Mouse (Mus musculus) neural tube, embryonic 15.5 days (tissue): Measurements from ENCODE around the gene Xlr3b. TPM values are rescaled to one million over a fixed set of nuclear protein-coding genes. Genes with fewer than 3 reads are reported as not detected.
"Not testable (repeated sequence)": the region's sequence is repeated elsewhere in the genome, so short reads cannot be mapped to it uniquely, and the experiment has no call there.

ENCODE experiments used
- ATAC-seq: fragments of 200-750 bp; cut with Nextera tagmentation; 2 replicates; pipeline ENCODE4 v1.8.0; 2017; ENCODE audit warnings: mild to moderate bottlenecking, moderate TSS enrichment, moderate library complexity; ENCODE audit not compliant: low FRiP score
- H3K27ac ChIP-seq: fragments of 300-500 bp; sonication (generic); replicated peaks from 2 replicates; pipeline ENCODE4 v1.5.1; 2015; ENCODE audit warnings: mild to moderate bottlenecking, inconsistent platforms
- H3K27me3 ChIP-seq: fragments of 300-500 bp; sonication (generic); replicated peaks from 2 replicates; pipeline ENCODE4 v1.6.1; 2015; ENCODE audit warnings: inconsistent platforms
- H3K36me3 ChIP-seq: fragments of 300-500 bp; sonication (generic); 2 replicates; pipeline ENCODE4 v1.6.1; 2015; ENCODE audit warnings: inconsistent platforms
- H3K4me1 ChIP-seq: fragments of 300-500 bp; sonication (generic); 2 replicates; pipeline ENCODE4 v1.6.1; 2015; ENCODE audit warnings: inconsistent platforms
- H3K4me2 ChIP-seq: fragments of 300-500 bp; sonication (generic); 2 replicates; pipeline ENCODE4 v1.6.1; 2015; ENCODE audit warnings: inconsistent platforms, mild to moderate bottlenecking, moderate library complexity
- H3K4me3 ChIP-seq: fragments of 300-500 bp; sonication (generic); replicated peaks from 2 replicates; pipeline ENCODE4 v1.5.1; 2015; ENCODE audit warnings: mild to moderate bottlenecking, inconsistent platforms
- H3K9ac ChIP-seq: fragments of 300-500 bp; sonication (generic); replicated peaks from 2 replicates; pipeline ENCODE4 v1.6.1; 2015; ENCODE audit warnings: mild to moderate bottlenecking, inconsistent platforms
- H3K9me3 ChIP-seq: fragments of 300-500 bp; sonication (generic); replicated peaks from 2 replicates; pipeline ENCODE4 v1.6.1; 2016; ENCODE audit warnings: inconsistent platforms
- WGBS: fragments of 180-500 bp; shearing (Covaris S2); methylation state at CpG from one replicate; pipeline ENCODE4 v1.1.7; 2015; ENCODE audit warnings: mixed read lengths; 5-methylcytosine and 5-hydroxymethylcytosine counted together
- polyA plus RNA-seq: library from polyadenylated mRNA; unstranded; fragments of >200 nt; fragmentation: Nextera tagmentation; extraction: Ambion mirVana; gene quantifications from 2 replicates; pipeline ENCODE4 v1.2.1, GENCODE M21; 2015

Gene Xlr3b
- 16.5 and 19.9 TPM in 2 replicates for polyA plus RNA-seq

- peak; percentile 80; the same call in 1 of the 2 replicates for ATAC-seq
- H3K4me2 ChIP-seq, H3K27ac ChIP-seq, H3K9ac ChIP-seq, H3K27me3 ChIP-seq, H3K4me1 ChIP-seq, H3K4me3 ChIP-seq, H3K36me3 ChIP-seq, H3K9me3 ChIP-seq: not testable (repeated sequence)
- 80% methylated on average over 12 of the region's 12 CpGs for WGBS
Measured at GRCm38 (mm10) chrX:73191934-73192333, at the start of gene Xlr3b. Xlr3b (plus strand) TSS chrX:73192207.

DNA sequence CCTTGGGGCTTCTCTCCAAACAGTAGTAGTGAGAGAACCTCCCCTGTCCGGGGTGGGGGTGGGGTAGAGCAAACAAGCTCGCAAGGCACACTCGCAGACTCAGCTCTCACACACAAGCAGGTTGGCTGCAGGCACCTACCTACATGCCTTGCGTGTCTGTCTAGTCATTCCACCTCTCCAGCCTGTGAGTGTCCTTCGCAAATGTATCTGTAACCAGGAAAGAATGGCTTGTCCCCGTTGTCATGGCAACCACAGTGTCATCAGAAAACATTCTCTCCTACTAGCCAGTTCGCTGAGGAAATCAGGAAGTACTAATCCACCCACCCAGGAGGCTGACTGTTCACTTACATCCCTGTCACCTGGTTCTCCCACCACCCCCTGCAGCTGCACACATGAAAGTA, 48.8 kb upstream of the Xlr3b start:
- WGBS = no CpG with 5 or more reads among the region's 7 CpGs
- H3K27ac ChIP-seq, H3K4me1 ChIP-seq, H3K36me3 ChIP-seq, H3K9me3 ChIP-seq, H3K4me2 ChIP-seq, H3K4me3 ChIP-seq, H3K9ac ChIP-seq, H3K27me3 ChIP-seq: not testable (repeated sequence)
- peak; percentile 73 for ATAC-seq

GRCm38 (mm10) chrX:73148496-73148895, 43.5 kb upstream of the Xlr3b start, which contains the start of gene Xlr5b:
Xlr5b (plus strand) TSS chrX:73148796.
- H3K27ac ChIP-seq, H3K4me1 ChIP-seq, H3K27me3 ChIP-seq, H3K9ac ChIP-seq, H3K4me2 ChIP-seq, H3K9me3 ChIP-seq, H3K36me3 ChIP-seq, ATAC-seq, H3K4me3 ChIP-seq: not testable (repeated sequence)
- WGBS = no CpG with 5 or more reads among the region's 20 CpGs

DNA sequence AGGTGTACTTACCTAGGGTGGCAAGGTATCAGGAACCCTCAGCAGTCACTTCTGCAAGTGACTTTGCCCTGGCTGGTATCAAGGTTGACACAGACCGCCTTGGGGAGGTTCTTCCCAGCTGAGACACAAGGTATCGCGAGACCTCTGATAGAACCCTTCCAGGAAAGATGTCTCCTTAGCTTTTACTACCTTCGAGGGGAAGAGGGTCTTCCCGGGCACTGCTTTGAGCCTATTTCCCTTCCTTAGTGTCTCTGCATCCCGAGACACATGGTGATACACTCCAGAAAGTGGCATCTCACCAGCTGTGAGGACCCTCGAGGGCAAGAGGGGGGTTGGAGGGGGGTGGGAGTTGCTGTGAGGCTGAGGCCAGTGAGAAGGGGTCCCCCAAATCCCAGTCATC, 42.7 kb upstream of the Xlr3b start, which contains the start of gene DXBay18:
Gene DXBay18, minus strand, starts transcription at position 101 of the 400 bp plus-strand sequence.
- H3K27me3 ChIP-seq, H3K4me3 ChIP-seq, H3K9ac ChIP-seq, ATAC-seq, H3K36me3 ChIP-seq, H3K4me1 ChIP-seq, H3K9me3 ChIP-seq, H3K4me2 ChIP-seq, H3K27ac ChIP-seq: not testable (repeated sequence)
- WGBS = no CpG with 5 or more reads among the region's 7 CpGs

- H3K4me3 ChIP-seq, H3K9ac ChIP-seq, H3K4me1 ChIP-seq, H3K4me2 ChIP-seq, H3K27me3 ChIP-seq, H3K36me3 ChIP-seq, H3K27ac ChIP-seq, ATAC-seq, H3K9me3 ChIP-seq: not testable (repeated sequence)
- WGBS = 89% methylated on average over 8 of the region's 15 CpGs
Measured at GRCm38 (mm10) chrX:73176889-73177288, 15.1 kb upstream of the Xlr3b start, which contains the start of gene Spin2d. Spin2d (minus strand) TSS chrX:73176989.

DNA sequence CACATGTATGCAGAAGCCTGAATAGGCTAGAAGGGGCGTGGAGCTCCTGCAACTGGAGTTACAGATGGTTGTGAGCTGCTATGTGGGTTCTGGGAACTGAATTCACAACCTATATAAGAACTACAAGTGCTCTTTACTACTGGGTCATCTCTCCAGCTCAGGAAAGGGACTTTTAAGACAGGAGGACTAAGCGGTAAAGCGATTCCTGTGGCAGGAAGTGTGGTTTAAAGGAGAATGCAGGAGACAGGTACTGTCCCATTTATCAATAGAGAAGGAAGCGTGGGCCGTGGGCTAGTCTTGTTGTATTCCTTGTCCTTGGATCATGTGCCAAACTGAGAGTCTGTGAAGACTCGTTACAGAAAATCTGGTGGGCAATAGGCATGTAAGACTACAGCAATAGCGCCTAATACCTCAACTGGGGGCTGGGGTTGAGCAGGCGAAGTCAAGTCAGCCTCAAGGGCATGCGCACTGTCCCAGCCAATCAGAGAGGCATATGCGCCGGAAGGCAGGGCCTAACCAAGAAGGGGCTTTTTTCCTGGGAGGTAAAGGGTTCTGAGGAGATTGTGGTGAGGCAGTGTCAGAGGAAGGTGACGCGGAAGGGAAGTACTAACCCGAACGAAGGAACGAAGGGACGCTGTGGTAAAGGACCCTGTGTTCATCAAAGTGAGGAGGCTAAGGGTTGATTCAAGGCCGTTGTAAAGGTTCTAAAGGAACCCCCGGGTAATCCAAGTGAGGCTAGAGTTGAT, 22.0 kb downstream of the Xlr3b start, which contains the start of gene Xlr4b:
Gene Xlr4b, plus strand, starts transcription at position 515 of the 746 bp plus-strand sequence.
- not testable (repeated sequence) for H3K27me3 ChIP-seq, H3K4me1 ChIP-seq, H3K4me2 ChIP-seq, H3K9me3 ChIP-seq, H3K36me3 ChIP-seq, H3K27ac ChIP-seq, H3K9ac ChIP-seq, ATAC-seq, H3K4me3 ChIP-seq
- WGBS = 83% methylated on average over 19 of the region's 19 CpGs

DNA sequence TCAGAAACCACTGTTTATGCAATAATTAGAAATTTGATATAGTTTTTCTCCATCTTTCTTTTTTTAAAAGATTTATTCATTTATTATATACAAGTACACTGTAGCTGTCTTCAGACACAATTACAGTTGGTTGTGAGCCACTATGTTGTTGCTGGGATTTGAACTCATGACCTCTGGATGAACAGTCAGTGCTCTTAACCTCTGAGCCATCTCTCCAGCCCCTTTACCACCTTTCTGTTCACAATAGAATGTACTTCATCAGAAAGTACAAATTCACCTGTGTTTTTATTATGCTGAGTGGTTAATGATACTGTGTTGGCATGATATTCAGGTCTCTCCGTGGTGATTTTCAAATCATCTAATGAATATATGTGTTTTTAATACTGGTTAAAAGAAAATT, 33.4 kb downstream of the Xlr3b start:
- ATAC-seq = no peak
- H3K4me1 ChIP-seq = 0 out of 2 replicates have a peak, but pooled peaks cover under 1% of the 10 kb centered on the region
- H3K9ac ChIP-seq = no peak overlapping the region
- H3K27me3 ChIP-seq = no peaks in the 10 kb centered on the region
- H3K36me3 ChIP-seq = no peaks in the 10 kb centered on the region
- no peak overlapping the region for H3K4me3 ChIP-seq
- no peak overlapping the region for H3K27ac ChIP-seq
- no peaks in the 10 kb centered on the region for H3K9me3 ChIP-seq
- WGBS = 48% methylated on average over 1 of the region's 1 CpGs
- H3K4me2 ChIP-seq = no peak overlapping the region

- peak; percentile 96 for ATAC-seq
- Histone ChIP-seq H3K4me3 (peak within 1 kb of the TSS; percentile 60), H3K36me3 (no peaks in the 10 kb centered on the region), H3K9me3 (no peaks in the 10 kb centered on the region), H3K4me2 (peak within 1 kb of the TSS; percentile 62), H3K27ac (peak within 1 kb of the TSS; percentile 94), H3K27me3 (no peaks in the 10 kb centered on the region), H3K9ac (peak within 1 kb of the TSS; percentile 64), H3K4me1 (peaks cover 10% of the 10 kb centered on the region; the same call in 1 of the 2 replicates)
- WGBS = 15% methylated on average over 39 of the region's 39 CpGs
Measured at GRCm38 (mm10) chrX:73227914-73228605, 36.1 kb downstream of the Xlr3b start, which contains the start of gene F8a. F8a (plus strand) TSS chrX:73228291.

DNA sequence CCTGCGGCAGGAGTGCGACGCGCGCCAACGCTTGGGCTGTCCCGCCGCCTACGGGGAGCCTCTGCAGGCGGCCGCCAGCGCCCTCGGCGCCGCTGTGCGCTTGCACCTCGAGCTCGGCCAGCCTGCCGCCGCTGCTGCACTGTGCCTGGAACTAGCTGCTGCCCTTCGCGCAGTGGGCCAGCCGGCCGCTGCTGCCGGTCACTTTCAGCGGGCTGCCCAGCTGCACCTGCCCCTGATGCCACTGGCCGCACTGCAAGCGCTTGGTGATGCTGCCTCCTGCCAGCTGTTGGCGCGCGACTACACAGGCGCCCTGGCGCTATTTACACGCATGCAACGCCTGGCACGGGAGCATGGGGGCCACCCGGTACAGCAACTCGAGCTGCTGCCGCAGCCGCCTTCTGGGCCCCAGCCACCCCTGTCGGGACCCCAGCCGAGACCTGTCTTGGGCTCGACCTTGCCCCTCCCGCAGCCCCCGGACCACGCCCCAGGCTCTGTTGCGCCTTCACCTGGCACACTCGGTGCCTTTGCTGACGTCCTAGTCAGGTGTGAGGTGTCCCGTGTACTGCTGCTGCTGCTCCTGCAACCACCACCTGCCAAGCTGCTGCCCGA, 36.7 kb downstream of the Xlr3b start:
- Histone ChIP-seq H3K4me3 (peak overlapping the region; percentile 60), H3K9ac (peak overlapping the region; percentile 64), H3K27ac (peak overlapping the region; percentile 94), H3K4me2 (peak overlapping the region; percentile 62), H3K9me3 (no peaks in the 10 kb centered on the region), H3K27me3 (no peaks in the 10 kb centered on the region), H3K36me3 (no peaks in the 10 kb centered on the region), H3K4me1 (peaks cover 10% of the 10 kb centered on the region; the same call in 1 of the 2 replicates)
- peak; percentile 80 for ATAC-seq
- 30% methylated on average over 51 of the region's 51 CpGs for WGBS

- H3K36me3 ChIP-seq = no peaks in the 10 kb centered on the region
- H3K9me3 ChIP-seq = no peaks in the 10 kb centered on the region
- no peaks in the 10 kb centered on the region for H3K27me3 ChIP-seq
- ATAC-seq = no peak
- WGBS = 31% methylated on average over 3 of the region's 3 CpGs
- H3K4me1 ChIP-seq = peaks cover 10% of the 10 kb centered on the region; the same call in 1 of the 2 replicates
- peak overlapping the region; percentile 60 for H3K4me3 ChIP-seq
- H3K9ac ChIP-seq = peak overlapping the region; percentile 64
- H3K27ac ChIP-seq = peak overlapping the region; percentile 94
- peak overlapping the region; percentile 62 for H3K4me2 ChIP-seq
Measured at GRCm38 (mm10) chrX:73229288-73229687, 37.3 kb downstream of the Xlr3b start.

DNA sequence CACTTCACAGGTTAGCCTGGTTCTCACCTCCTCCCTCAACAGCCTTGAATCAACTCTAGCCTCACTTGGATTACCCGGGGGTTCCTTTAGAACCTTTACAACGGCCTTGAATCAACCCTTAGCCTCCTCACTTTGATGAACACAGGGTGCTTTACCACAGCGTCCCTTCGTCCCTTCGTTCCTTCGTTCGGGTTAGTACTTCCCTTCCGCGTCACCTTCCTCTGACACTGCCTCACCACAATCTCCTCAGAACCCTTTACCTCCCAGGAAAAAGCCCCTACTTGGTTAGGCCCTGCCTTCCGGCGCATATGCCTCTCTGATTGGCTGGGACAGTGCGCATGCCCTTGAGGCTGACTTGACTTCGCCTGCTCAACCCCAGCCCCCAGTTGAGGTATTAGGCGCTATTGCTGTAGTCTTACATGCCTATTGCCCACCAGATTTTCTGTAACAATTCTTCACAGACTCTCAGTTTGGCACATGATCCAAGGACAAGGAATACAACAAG, 50.9 kb downstream of the Xlr3b start, which contains the start of gene Xlr4c:
Gene Xlr4c, minus strand, starts transcription at position 310 of the 505 bp plus-strand sequence.
- H3K36me3 ChIP-seq, H3K9me3 ChIP-seq, H3K27me3 ChIP-seq, H3K4me3 ChIP-seq, H3K9ac ChIP-seq, H3K4me1 ChIP-seq, H3K4me2 ChIP-seq, ATAC-seq, H3K27ac ChIP-seq: not testable (repeated sequence)
- WGBS = 89% methylated on average over 14 of the region's 14 CpGs
